Mouse (Mus musculus): ENCODE data around the gene Gm20716. TPM values are rescaled to one million over a fixed set of nuclear protein-coding genes. Genes with fewer than 3 reads are reported as not detected.

Gene Gm20716
- polyA plus RNA-seq, 1 experiment from 2014 or later: 11.7 TPM

- no peaks in the 10 kb centered on the region for H3K36me3 ChIP-seq
- H3K4me1 ChIP-seq: no peaks in the 10 kb centered on the region
- ATAC-seq (ENCODE audit: extremely low read depth, insufficient number of reproducible peaks, low FRiP score, low TSS enrichment): no peak
- 19% methylated on average over 8 of the region's 8 CpGs for WGBS
- peaks cover 85% of the 10 kb centered on the region for H3K27me3 ChIP-seq (replicated peaks)
- no peak overlapping the region for H3K9ac ChIP-seq
- no peak overlapping the region for H3K27ac ChIP-seq (replicated peaks)
- H3K4me3 ChIP-seq: no peak overlapping the region
- H3K9me3 ChIP-seq: no peaks in the 10 kb centered on the region
- no peak overlapping the region for H3K4me2 ChIP-seq
Measured at GRCm38 (mm10) chr2:168250270-168250669, 20.1 kb upstream of the Gm20716 start.

- H3K4me3 ChIP-seq: no peak overlapping the region
- 21% methylated on average over 2 of the region's 2 CpGs for WGBS
- H3K27ac ChIP-seq (replicated peaks): no peak overlapping the region
- no peaks in the 10 kb centered on the region for H3K9me3 ChIP-seq
- H3K4me2 ChIP-seq: no peak overlapping the region
- H3K4me1 ChIP-seq: no peaks in the 10 kb centered on the region
- no peaks in the 10 kb centered on the region for H3K36me3 ChIP-seq
- no peak overlapping the region for H3K9ac ChIP-seq
- no peak for ATAC-seq (ENCODE audit: extremely low read depth, insufficient number of reproducible peaks, low FRiP score, low TSS enrichment)
- peaks cover 85% of the 10 kb centered on the region for H3K27me3 ChIP-seq (replicated peaks)
Measured at GRCm38 (mm10) chr2:168248856-168249245, 18.7 kb upstream of the Gm20716 start.

- Histone ChIP-seq H3K4me3 (no peak overlapping the region), H3K27ac (replicated peaks) (no peak overlapping the region), H3K4me1 (no peaks in the 10 kb centered on the region), H3K4me2 (no peak overlapping the region), H3K9me3 (no peaks in the 10 kb centered on the region), H3K9ac (no peak overlapping the region), H3K27me3 (replicated peaks) (peaks cover 81% of the 10 kb centered on the region), H3K36me3 (no peaks in the 10 kb centered on the region)
- no peak for ATAC-seq (ENCODE audit: extremely low read depth, insufficient number of reproducible peaks, low FRiP score, low TSS enrichment)
- 50% methylated on average over 8 of the region's 8 CpGs for WGBS
Measured at GRCm38 (mm10) chr2:168248167-168248855, 18.1 kb upstream of the Gm20716 start.

GRCm38 (mm10) chr2:168245571-168245970, 15.4 kb upstream of the Gm20716 start:
- 31% methylated on average over 8 of the region's 8 CpGs for WGBS
- Histone ChIP-seq H3K4me2 (no peak overlapping the region), H3K27ac (replicated peaks) (no peak overlapping the region), H3K27me3 (replicated peaks) (peaks cover 64% of the 10 kb centered on the region), H3K4me1 (0 out of 2 replicates have a peak, but pooled peaks cover 6% of the 10 kb centered on the region), H3K36me3 (no peaks in the 10 kb centered on the region), H3K4me3 (no peak overlapping the region), H3K9ac (no peak overlapping the region), H3K9me3 (no peaks in the 10 kb centered on the region)
- ATAC-seq (ENCODE audit: extremely low read depth, insufficient number of reproducible peaks, low FRiP score, low TSS enrichment): no peak

GRCm38 (mm10) chr2:168243278-168243677, 13.1 kb upstream of the Gm20716 start:
- no peak for ATAC-seq (ENCODE audit: extremely low read depth, insufficient number of reproducible peaks, low FRiP score, low TSS enrichment)
- peaks cover 15% of the 10 kb centered on the region for H3K9me3 ChIP-seq
- WGBS: 59% methylated on average over 4 of the region's 4 CpGs
- H3K4me1 ChIP-seq: 0 out of 2 replicates have a peak, but pooled peaks cover 6% of the 10 kb centered on the region
- no peak overlapping the region for H3K27ac ChIP-seq (replicated peaks)
- H3K9ac ChIP-seq: no peak overlapping the region
- H3K36me3 ChIP-seq: no peaks in the 10 kb centered on the region
- H3K27me3 ChIP-seq (replicated peaks): peaks cover 58% of the 10 kb centered on the region
- H3K4me3 ChIP-seq: no peak overlapping the region
- H3K4me2 ChIP-seq: no peak overlapping the region

- Histone ChIP-seq H3K9me3 (peaks cover 16% of the 10 kb centered on the region), H3K9ac (no peak overlapping the region), H3K4me1 (0 out of 2 replicates have a peak, but pooled peaks cover 6% of the 10 kb centered on the region), H3K36me3 (no peaks in the 10 kb centered on the region), H3K27me3 (replicated peaks) (peaks cover 54% of the 10 kb centered on the region), H3K4me2 (no peak overlapping the region), H3K4me3 (no peak overlapping the region), H3K27ac (replicated peaks) (no peak overlapping the region)
- ATAC-seq (ENCODE audit: extremely low read depth, insufficient number of reproducible peaks, low FRiP score, low TSS enrichment): no peak
Measured at GRCm38 (mm10) chr2:168242841-168243240, 12.7 kb upstream of the Gm20716 start.

GRCm38 (mm10) chr2:168238335-168238734, 8.2 kb upstream of the Gm20716 start:
- Histone ChIP-seq H3K27ac (replicated peaks) (no peak overlapping the region), H3K27me3 (replicated peaks) (peaks cover 13% of the 10 kb centered on the region; the same call in 1 of the 2 replicates), H3K36me3 (peaks cover 15% of the 10 kb centered on the region), H3K4me3 (no peak overlapping the region), H3K9me3 (peaks cover 21% of the 10 kb centered on the region), H3K4me1 (0 out of 2 replicates have a peak, but pooled peaks cover 6% of the 10 kb centered on the region), H3K9ac (no peak overlapping the region), H3K4me2 (no peak overlapping the region)
- ATAC-seq (ENCODE audit: extremely low read depth, insufficient number of reproducible peaks, low FRiP score, low TSS enrichment): no peak
- WGBS: 78% methylated on average over 4 of the region's 4 CpGs

- H3K27me3 ChIP-seq (replicated peaks): no peaks in the 10 kb centered on the region
- no peak overlapping the region for H3K4me2 ChIP-seq
- WGBS: 92% methylated on average over 5 of the region's 5 CpGs
- no peak overlapping the region for H3K9ac ChIP-seq
- H3K36me3 ChIP-seq: peaks cover 34% of the 10 kb centered on the region
- ATAC-seq (ENCODE audit: extremely low read depth, insufficient number of reproducible peaks, low FRiP score, low TSS enrichment): no peak
- peaks cover 6% of the 10 kb centered on the region; the same call in 1 of the 2 replicates for H3K9me3 ChIP-seq
- H3K4me3 ChIP-seq: no peak overlapping the region
- H3K4me1 ChIP-seq: peaks cover 28% of the 10 kb centered on the region
- H3K27ac ChIP-seq (replicated peaks): no peak overlapping the region
Measured at GRCm38 (mm10) chr2:168233286-168233685, 3.1 kb upstream of the Gm20716 start.

- Histone ChIP-seq H3K9me3 (no peaks in the 10 kb centered on the region), H3K27ac (replicated peaks) (no peak overlapping the region), H3K9ac (peak overlapping the region; percentile 98), H3K4me1 (peaks cover 33% of the 10 kb centered on the region), H3K4me2 (peak overlapping the region; percentile 99), H3K27me3 (replicated peaks) (no peaks in the 10 kb centered on the region), H3K36me3 (peaks cover 43% of the 10 kb centered on the region), H3K4me3 (peak overlapping the region; percentile 100)
- WGBS: 47% methylated on average over 33 of the region's 33 CpGs
- no peak for ATAC-seq (ENCODE audit: extremely low read depth, insufficient number of reproducible peaks, low FRiP score, low TSS enrichment)
Measured at GRCm38 (mm10) chr2:168231471-168231829, 1.3 kb upstream of the Gm20716 start.

GRCm38 (mm10) chr2:168230773-168231470, 758 bp upstream of the Gm20716 start:
- H3K4me2 ChIP-seq: peak overlapping the region; percentile 99
- peak overlapping the region; percentile 95 for H3K27ac ChIP-seq (replicated peaks)
- H3K4me1 ChIP-seq: peaks cover 33% of the 10 kb centered on the region
- peak overlapping the region; percentile 100 for H3K4me3 ChIP-seq
- peaks cover 48% of the 10 kb centered on the region for H3K36me3 ChIP-seq
- 2% methylated on average over 97 of the region's 105 CpGs for WGBS
- peak overlapping the region; percentile 98 for H3K9ac ChIP-seq
- no peaks in the 10 kb centered on the region for H3K9me3 ChIP-seq
- H3K27me3 ChIP-seq (replicated peaks): no peaks in the 10 kb centered on the region
- ATAC-seq (ENCODE audit: extremely low read depth, insufficient number of reproducible peaks, low FRiP score, low TSS enrichment): peak; percentile 39; the same call in 1 of the 2 replicates

GRCm38 (mm10) chr2:168229116-168230025, 793 bp downstream of the Gm20716 start:
- H3K4me2 ChIP-seq: peak overlapping the region; percentile 99
- no peaks in the 10 kb centered on the region for H3K9me3 ChIP-seq
- H3K9ac ChIP-seq: peak overlapping the region; percentile 98
- 16% methylated on average over 41 of the region's 41 CpGs for WGBS
- peak overlapping the region; percentile 95 for H3K27ac ChIP-seq (replicated peaks)
- peaks cover 58% of the 10 kb centered on the region for H3K36me3 ChIP-seq
- H3K4me3 ChIP-seq: peak overlapping the region; percentile 100
- ATAC-seq (ENCODE audit: extremely low read depth, insufficient number of reproducible peaks, low FRiP score, low TSS enrichment): peak; percentile 11; the same call in 1 of the 2 replicates
- H3K4me1 ChIP-seq: peaks cover 33% of the 10 kb centered on the region
- H3K27me3 ChIP-seq (replicated peaks): no peaks in the 10 kb centered on the region

All from heart, embryonic 13.5 days (tissue).